In the genomic region with DNA sequence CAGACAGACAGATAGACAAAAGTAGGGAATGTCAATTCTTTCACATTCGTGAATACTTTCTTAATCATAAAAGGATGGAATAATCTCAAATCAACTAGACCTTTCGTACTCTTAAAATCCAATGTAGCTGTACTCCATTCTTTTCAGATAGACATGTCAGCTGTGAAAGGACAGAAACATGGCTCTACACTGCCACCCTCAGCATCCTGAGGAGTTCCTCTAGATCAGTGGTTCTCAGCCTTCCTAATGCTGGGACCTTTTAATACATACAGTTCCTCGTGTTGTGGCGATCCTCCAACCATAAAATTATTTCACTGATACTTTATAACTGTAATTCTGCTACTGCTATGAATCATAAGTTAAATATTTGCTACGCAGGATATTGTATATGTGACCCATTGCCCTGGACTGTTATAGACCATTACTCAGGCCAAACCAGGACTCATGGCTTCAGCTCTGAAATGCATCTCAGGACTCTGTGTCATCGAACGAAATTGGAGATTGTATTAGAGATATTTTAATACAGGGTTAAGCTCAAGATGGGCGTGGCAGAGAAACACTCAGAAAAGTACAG, we compare ENCODE assay signal across 13 mouse cellular contexts.
DNase-seq lines count a peak whose midpoint lies in the region; ATAC-seq and TF ChIP-seq lines count a peak whose summit lies in the region.
"Had no signal": no experiment of that assay in that cellular context is flagged by ENCODE, and none has a peak within 500 bp of the region (broad histone marks: within the 10 kb centered on the region; RNA-seq: fewer than 3 reads in every experiment).

No protein-coding gene starts in this region.

- TF ChIP-seq POLR2A in cortical plate, adult 2 months (IDR thresholded peaks at IDR 0.05; ENCODE audit: extremely low read depth, insufficient read depth, low read length), result no peak

- TF ChIP-seq CTCF in lung, embryonic 14.5 days (IDR thresholded peaks at IDR 0.05; ENCODE audit: low read depth), result no peak
- TF ChIP-seq CTCF in cortical plate, adult 2 months (IDR thresholded peaks at IDR 0.05; ENCODE audit: extremely low read depth, insufficient read depth, low read length), result 0 out of 2 replicates have a peak, but pooled peaks have one; percentile 29

- H3K27ac ChIP-seq in hindbrain, embryonic 14.5 days, result no peak overlapping the region
- no peak overlapping the region for H3K27ac ChIP-seq in hindbrain, embryonic 13.5 days
- no peak overlapping the region for H3K27ac ChIP-seq in lung, embryonic 14.5 days (ENCODE audit: low read depth)
- H3K27ac ChIP-seq in cortical plate, adult 2 months (ENCODE audit: insufficient read depth, low read length), result no peak overlapping the region
- H3K27ac ChIP-seq: embryonic facial prominence, embryonic 13.5 days; hindbrain, embryonic 10.5 days; limb, embryonic 15.5 days had no signal

- DNase-seq in hindbrain, embryonic 14.5 days (ENCODE audit: low spot score), result peak; percentile 49
- peak; percentile 20 for DNase-seq in lung, embryonic 14.5 days
- no peak for DNase-seq in lung, adult 18-20 months
- peak; percentile 9 for DNase-seq in Muller cell, postnatal 12 days (ENCODE audit: inconsistent ontology term)
- no peak for DNase-seq in gastrocnemius, postnatal 4 days (ENCODE audit: low spot score in 2 of 2)
- DNase-seq: heart, adult 18-20 months; lung, postnatal 10 days; thymus, postnatal 14 days had no signal

- no peaks in the 10 kb centered on the region for H3K27me3 ChIP-seq in hindbrain, embryonic 14.5 days (ENCODE audit: control insufficient read depth, insufficient read depth, low read length)
- no peaks in the 10 kb centered on the region for H3K27me3 ChIP-seq in hindbrain, embryonic 13.5 days
- H3K27me3 ChIP-seq in lung, embryonic 14.5 days (ENCODE audit: insufficient read depth, low read length), result no peaks in the 10 kb centered on the region
- H3K27me3 ChIP-seq: embryonic facial prominence, embryonic 13.5 days; limb, embryonic 15.5 days had no signal

- no peak overlapping the region for H3K4me3 ChIP-seq in hindbrain, embryonic 14.5 days (replicated peaks; ENCODE audit: low read length)
- no peak overlapping the region for H3K4me3 ChIP-seq in hindbrain, embryonic 13.5 days
- H3K4me3 ChIP-seq in lung, embryonic 14.5 days (ENCODE audit: low read depth, low read length), result no peak overlapping the region
- no peak overlapping the region for H3K4me3 ChIP-seq in cortical plate, adult 2 months (ENCODE audit: insufficient read depth, low read length)
- H3K4me3 ChIP-seq: embryonic facial prominence, embryonic 13.5 days; hindbrain, embryonic 10.5 days; limb, embryonic 15.5 days had no signal

- H3K36me3 ChIP-seq in hindbrain, embryonic 14.5 days (replicated peaks; ENCODE audit: control insufficient read depth, insufficient read depth), result no peaks in the 10 kb centered on the region
- H3K36me3 ChIP-seq in hindbrain, embryonic 13.5 days, result no peaks in the 10 kb centered on the region
- no peaks in the 10 kb centered on the region for H3K36me3 ChIP-seq in lung, embryonic 14.5 days (ENCODE audit: insufficient read depth)
- H3K36me3 ChIP-seq: embryonic facial prominence, embryonic 13.5 days; hindbrain, embryonic 10.5 days; limb, embryonic 15.5 days had no signal

- H3K4me2 ChIP-seq in hindbrain, embryonic 14.5 days (replicated peaks), result no peak overlapping the region
- no peak overlapping the region for H3K4me2 ChIP-seq in hindbrain, embryonic 13.5 days
- H3K4me2 ChIP-seq in lung, embryonic 14.5 days, result no peak overlapping the region
- H3K4me2 ChIP-seq: embryonic facial prominence, embryonic 13.5 days; limb, embryonic 15.5 days had no signal

- no peaks in the 10 kb centered on the region for H3K4me1 ChIP-seq in hindbrain, embryonic 14.5 days (replicated peaks; ENCODE audit: control insufficient read depth, insufficient read depth, low read length)
- no peaks in the 10 kb centered on the region for H3K4me1 ChIP-seq in hindbrain, embryonic 13.5 days (replicated peaks)
- H3K4me1 ChIP-seq in lung, embryonic 14.5 days (ENCODE audit: insufficient read depth), result no peaks in the 10 kb centered on the region
- H3K4me1 ChIP-seq in cortical plate, adult 2 months (ENCODE audit: control insufficient read depth, insufficient read depth, low read length), result no peaks in the 10 kb centered on the region
- H3K4me1 ChIP-seq: embryonic facial prominence, embryonic 13.5 days; hindbrain, embryonic 10.5 days; limb, embryonic 15.5 days had no signal

- ATAC-seq in hindbrain, embryonic 14.5 days (ENCODE audit: low FRiP score), result no peak
- ATAC-seq in hindbrain, embryonic 13.5 days (ENCODE audit: low FRiP score), result no peak
- no peak for ATAC-seq in lung, embryonic 14.5 days (ENCODE audit: insufficient read depth)

- no peaks in the 10 kb centered on the region for H3K9me3 ChIP-seq in hindbrain, embryonic 14.5 days (ENCODE audit: control insufficient read depth, low read length)
- H3K9me3 ChIP-seq in hindbrain, embryonic 13.5 days, result no peaks in the 10 kb centered on the region
- H3K9me3 ChIP-seq in lung, embryonic 14.5 days (ENCODE audit: low read depth, low read length), result no peaks in the 10 kb centered on the region
- H3K9me3 ChIP-seq: embryonic facial prominence, embryonic 13.5 days; hindbrain, embryonic 10.5 days; limb, embryonic 15.5 days had no signal

- 77% methylated on average over 8 of the region's 8 CpGs for WGBS in hindbrain, embryonic 14.5 days
- WGBS in hindbrain, embryonic 13.5 days, result 78% methylated on average over 8 of the region's 8 CpGs
- WGBS in lung, embryonic 14.5 days, result 60% methylated on average over 8 of the region's 8 CpGs

- H3K9ac ChIP-seq in hindbrain, embryonic 14.5 days, result no peak overlapping the region
- no peak overlapping the region for H3K9ac ChIP-seq in hindbrain, embryonic 13.5 days
- no peak overlapping the region for H3K9ac ChIP-seq in lung, embryonic 14.5 days
- H3K9ac ChIP-seq: embryonic facial prominence, embryonic 13.5 days; limb, embryonic 15.5 days had no signal

Comparison
In these comparisons a context has a peak if more than half of its experiments do, and no peak if none do; other contexts are left out.
1. DNase-seq: peak in hindbrain, embryonic 14.5 days (single experiment), lung, embryonic 14.5 days (single experiment) and Muller cell, postnatal 12 days (single experiment); none in lung, adult 18-20 months (0 of 2) and gastrocnemius, postnatal 4 days (0 of 2).